Mouse (Mus musculus) bone marrow macrophage, adult 2 months (primary cell): ENCODE measurements around the gene Pde1c.

Experiments
- CTCF ChIP-seq: IDR thresholded peaks from 2 replicates; pipeline ENCODE4 v1.5.1; 2012; ENCODE audit warnings: low read depth, mild to moderate bottlenecking, low read length, moderate library complexity
- POLR2A ChIP-seq: IDR thresholded peaks from 2 replicates; pipeline ENCODE4 v1.6.1; 2012; ENCODE audit warnings: mild to moderate bottlenecking, low read depth, low read length, borderline replicate concordance

GRCm38 (mm10) chr6:56608277-56608676 is 39.4 kb upstream of the Pde1c start:
- TF ChIP-seq CTCF, result no peak; the same call in 1 of the 2 replicates
- no peak for TF ChIP-seq POLR2A
